Mouse (Mus musculus) lung, postnatal 36 days (tissue): ENCODE data around the gene Ppih.
"Not testable (repeated sequence)": the region's sequence is repeated elsewhere in the genome, so short reads cannot be mapped to it uniquely, and the experiment has no call there.

ENCODE experiments used
- DNase-seq: peaks from one replicate; pipeline ENCODE4 v3.0.0; 2022; ENCODE audit warnings: mixed read lengths

Ppih gene

GRCm38 (mm10) chr4:119285336-119285735 is 35.0 kb downstream of the Ppih start:
- no peak for DNase-seq

GRCm38 (mm10) chr4:119284861-119285260 is 35.5 kb downstream of the Ppih start:
- no peak for DNase-seq

GRCm38 (mm10) chr4:119278784-119279183 is 41.6 kb downstream of the Ppih start:
- DNase-seq, result not testable (repeated sequence)

- DNase-seq, result no peak
Observed at GRCm38 (mm10) chr4:119275726-119276125, 44.6 kb downstream of the Ppih start.

- DNase-seq, result peak; percentile 81
Observed at GRCm38 (mm10) chr4:119275226-119275625, 45.1 kb downstream of the Ppih start.

GRCm38 (mm10) chr4:119274627-119275026 is 45.7 kb downstream of the Ppih start:
- DNase-seq, result peak; percentile 90

GRCm38 (mm10) chr4:119266606-119267005 is 53.7 kb downstream of the Ppih start:
- no peak for DNase-seq

GRCm38 (mm10) chr4:119263459-119263858 is 56.9 kb downstream of the Ppih start:
- peak; percentile 34 for DNase-seq

GRCm38 (mm10) chr4:119262483-119262882 is 57.9 kb downstream of the Ppih start:
- no peak for DNase-seq

- peak; percentile 60 for DNase-seq
Observed at GRCm38 (mm10) chr4:119261087-119261713, 59.1 kb downstream of the Ppih start.

GRCm38 (mm10) chr4:119259344-119260254 is 60.7 kb downstream of the Ppih start:
- no peak for DNase-seq

- DNase-seq, result no peak
Observed at GRCm38 (mm10) chr4:119257083-119257482, 63.3 kb downstream of the Ppih start.

GRCm38 (mm10) chr4:119255351-119255750 is 65.0 kb downstream of the Ppih start, which contains the start of gene Cldn19:
Gene Cldn19 (plus strand): TSS chr4:119255414.
- DNase-seq, result no peak

GRCm38 (mm10) chr4:119254012-119254618 is 66.2 kb downstream of the Ppih start:
- no peak for DNase-seq

GRCm38 (mm10) chr4:119252025-119252808 is 68.1 kb downstream of the Ppih start:
- DNase-seq, result no peak
